Mouse (Mus musculus) forebrain, embryonic 14.5 days (tissue): ENCODE measurements around the gene Usp36. TPM values are rescaled to one million over a fixed set of nuclear protein-coding genes. Genes with fewer than 3 reads are reported as not detected.

ENCODE experiments used
- ATAC-seq: fragments of 200-750 bp; cut with Nextera tagmentation; 2 replicates; pipeline ENCODE4 v1.8.0; 2017; ENCODE audit warnings: mild to moderate bottlenecking, moderate library complexity
- DNase-seq: peaks from one replicate; pipeline ENCODE4 v3.0.0-alpha.2; 2015; ENCODE audit warnings: low spot score
- H3K27ac ChIP-seq: fragments of 300-500 bp; sonication (generic); 2 replicates; pipeline ENCODE4 v1.5.1; 2014; ENCODE audit warnings: low read depth, mild to moderate bottlenecking, control low read depth, low read length, moderate library complexity
- H3K27me3 ChIP-seq: fragments of 300-500 bp; sonication (generic); replicated peaks from 2 replicates; pipeline ENCODE4 v1.6.1; 2014; ENCODE audit warnings: low read length, control low read depth, mixed read lengths; ENCODE audit not compliant: control insufficient read depth, insufficient read depth
- H3K36me3 ChIP-seq: fragments of 300-500 bp; sonication (generic); 2 replicates; pipeline ENCODE4 v1.6.1; 2014; ENCODE audit warnings: low read length, control low read depth; ENCODE audit not compliant: control insufficient read depth, insufficient read depth
- H3K4me1 ChIP-seq: fragments of 300-500 bp; sonication (generic); 2 replicates; pipeline ENCODE4 v1.6.1; 2014; ENCODE audit warnings: antibody characterized with exemption, low read length, control low read depth; ENCODE audit not compliant: control insufficient read depth, insufficient read depth
- H3K4me2 ChIP-seq: fragments of 300-500 bp; sonication (generic); 2 replicates; pipeline ENCODE4 v1.6.1; 2014; ENCODE audit warnings: mild to moderate bottlenecking, control low read depth, low read length
- H3K4me3 ChIP-seq: fragments of 300-500 bp; sonication (generic); 2 replicates; pipeline ENCODE4 v1.5.1; 2014; ENCODE audit warnings: low read depth, low read length, control low read depth
- H3K9ac ChIP-seq: fragments of 300-500 bp; sonication (generic); 2 replicates; pipeline ENCODE4 v1.6.1; 2014; ENCODE audit warnings: mild to moderate bottlenecking, low read length, control low read depth, moderate library complexity
- H3K9me3 ChIP-seq: fragments of 300-500 bp; sonication (generic); replicated peaks from 2 replicates; pipeline ENCODE4 v1.6.1; 2016; ENCODE audit warnings: low read length, control low read depth, mixed read lengths; ENCODE audit not compliant: control insufficient read depth
- WGBS: fragments of 180-500 bp; shearing (Covaris S2); extraction: QIAGEN DNeasy Blood & Tissue Kit; methylation state at CpG from one replicate; pipeline ENCODE4 v1.1.7; 2014; 5-methylcytosine and 5-hydroxymethylcytosine counted together
- polyA plus RNA-seq: library from polyadenylated mRNA; unstranded; fragments of >200 nt; fragmentation: Nextera tagmentation; extraction: Ambion mirVana; gene quantifications from 2 replicates; pipeline ENCODE4 v1.2.1, GENCODE M21; 2014

Usp36 gene
- polyA plus RNA-seq, 1 experiment from 2014 or later = 7.1 TPM

GRCm38 (mm10) chr11:118266044-118266665, 23.9 kb downstream of the Usp36 start:
- Histone ChIP-seq H3K4me3 (no peak overlapping the region), H3K9ac (no peak overlapping the region), H3K4me2 (no peak overlapping the region), H3K4me1 (no peaks in the 10 kb centered on the region), H3K9me3 (no peaks in the 10 kb centered on the region), H3K27ac (no peak overlapping the region), H3K27me3 (no peaks in the 10 kb centered on the region), H3K36me3 (peaks cover 94% of the 10 kb centered on the region)
- ATAC-seq (no peak), DNase-seq (no peak)
- WGBS = 93% methylated on average over 10 of the region's 10 CpGs

GRCm38 (mm10) chr11:118265621-118266020, 24.4 kb downstream of the Usp36 start:
- H3K9ac ChIP-seq = no peak overlapping the region
- H3K4me3 ChIP-seq = no peak overlapping the region
- no peaks in the 10 kb centered on the region for H3K4me1 ChIP-seq
- no peaks in the 10 kb centered on the region for H3K9me3 ChIP-seq
- H3K4me2 ChIP-seq = no peak overlapping the region
- no peak for ATAC-seq
- no peak for DNase-seq
- H3K36me3 ChIP-seq = peaks cover 96% of the 10 kb centered on the region
- no peak overlapping the region for H3K27ac ChIP-seq
- no peaks in the 10 kb centered on the region for H3K27me3 ChIP-seq
- WGBS = 91% methylated on average over 11 of the region's 11 CpGs

- WGBS = 91% methylated on average over 5 of the region's 5 CpGs
- no peak overlapping the region; the same call in 1 of the 2 replicates for H3K27ac ChIP-seq
- no peaks in the 10 kb centered on the region for H3K27me3 ChIP-seq
- H3K9me3 ChIP-seq = no peaks in the 10 kb centered on the region
- no peak overlapping the region for H3K4me2 ChIP-seq
- H3K9ac ChIP-seq = no peak overlapping the region
- ATAC-seq (no peak), DNase-seq (no peak)
- no peak overlapping the region for H3K4me3 ChIP-seq
- H3K4me1 ChIP-seq = no peaks in the 10 kb centered on the region
- H3K36me3 ChIP-seq = peaks cover 97% of the 10 kb centered on the region
Observed at GRCm38 (mm10) chr11:118263146-118263545, 26.9 kb downstream of the Usp36 start.

- no peak for ATAC-seq
- DNase-seq = no peak
- Histone ChIP-seq H3K4me2 (no peak overlapping the region), H3K36me3 (peaks cover 81% of the 10 kb centered on the region), H3K4me1 (peaks cover under 1% of the 10 kb centered on the region; the same call in 1 of the 2 replicates), H3K9me3 (no peaks in the 10 kb centered on the region), H3K27me3 (no peaks in the 10 kb centered on the region), H3K27ac (no peak overlapping the region), H3K9ac (no peak overlapping the region), H3K4me3 (no peak overlapping the region)
- WGBS = 94% methylated on average over 8 of the region's 8 CpGs
Observed at GRCm38 (mm10) chr11:118260081-118260480, 30.0 kb downstream of the Usp36 start.

GRCm38 (mm10) chr11:118259580-118259979, 30.5 kb downstream of the Usp36 start:
- WGBS = 95% methylated on average over 8 of the region's 8 CpGs
- no peak overlapping the region for H3K4me3 ChIP-seq
- H3K27me3 ChIP-seq = no peaks in the 10 kb centered on the region
- no peak for ATAC-seq
- no peak for DNase-seq
- H3K27ac ChIP-seq = no peak overlapping the region
- no peak overlapping the region for H3K9ac ChIP-seq
- H3K9me3 ChIP-seq = no peaks in the 10 kb centered on the region
- peaks cover 6% of the 10 kb centered on the region for H3K4me1 ChIP-seq
- H3K4me2 ChIP-seq = no peak overlapping the region
- peaks cover 76% of the 10 kb centered on the region for H3K36me3 ChIP-seq

GRCm38 (mm10) chr11:118256371-118256770, 33.7 kb downstream of the Usp36 start:
- Histone ChIP-seq H3K27me3 (no peaks in the 10 kb centered on the region), H3K4me1 (peaks cover 17% of the 10 kb centered on the region), H3K9ac (no peak overlapping the region), H3K36me3 (peaks cover 44% of the 10 kb centered on the region), H3K27ac (no peak overlapping the region), H3K4me2 (no peak overlapping the region), H3K4me3 (no peak overlapping the region), H3K9me3 (no peaks in the 10 kb centered on the region)
- DNase-seq = no peak
- ATAC-seq = no peak
- WGBS = 93% methylated on average over 7 of the region's 7 CpGs

GRCm38 (mm10) chr11:118254159-118254951, 35.7 kb downstream of the Usp36 start:
- Histone ChIP-seq H3K4me1 (peaks cover 17% of the 10 kb centered on the region), H3K36me3 (peaks cover 24% of the 10 kb centered on the region), H3K9ac (peak overlapping the region; percentile 29; the same call in 1 of the 2 replicates), H3K27ac (peak overlapping the region; percentile 92), H3K4me3 (no peak overlapping the region), H3K4me2 (peak overlapping the region; percentile 21; the same call in 1 of the 2 replicates), H3K9me3 (no peaks in the 10 kb centered on the region), H3K27me3 (no peaks in the 10 kb centered on the region)
- WGBS = 21% methylated on average over 15 of the region's 15 CpGs
- DNase-seq (peak; percentile 87), ATAC-seq (peak; percentile 88)

GRCm38 (mm10) chr11:118253447-118254158, 36.4 kb downstream of the Usp36 start:
- H3K4me1 ChIP-seq = peaks cover 24% of the 10 kb centered on the region
- ATAC-seq = no peak; the same call in 1 of the 2 replicates
- WGBS = 83% methylated on average over 7 of the region's 7 CpGs
- H3K4me3 ChIP-seq = no peak overlapping the region
- DNase-seq = no peak
- H3K36me3 ChIP-seq = peaks cover 16% of the 10 kb centered on the region
- no peaks in the 10 kb centered on the region for H3K9me3 ChIP-seq
- no peak overlapping the region for H3K4me2 ChIP-seq
- H3K27me3 ChIP-seq = no peaks in the 10 kb centered on the region
- H3K27ac ChIP-seq = peak overlapping the region; percentile 92
- H3K9ac ChIP-seq = no peak overlapping the region
